Mouse (Mus musculus) heart, embryonic 13.5 days (tissue): Measurements from ENCODE around the gene Oosp1. TPM values are rescaled to one million over a fixed set of nuclear protein-coding genes. Genes with fewer than 3 reads are reported as not detected.

Experiments
- ATAC-seq: fragments of 200-750 bp; cut with Nextera tagmentation; 2 replicates; pipeline ENCODE4 v1.8.0; 2017; ENCODE audit warnings: moderate TSS enrichment; ENCODE audit not compliant: insufficient number of reproducible peaks, low FRiP score, low TSS enrichment; ENCODE audit errors: extremely low read depth
- H3K27ac ChIP-seq: fragments of 300-500 bp; sonication (generic); replicated peaks from 2 replicates; pipeline ENCODE4 v1.5.1; 2015; ENCODE audit warnings: moderate library complexity, mild to moderate bottlenecking, inconsistent platforms
- H3K27me3 ChIP-seq: fragments of 300-500 bp; sonication (generic); replicated peaks from 2 replicates; pipeline ENCODE4 v1.6.1; 2015; ENCODE audit warnings: mild to moderate bottlenecking, inconsistent platforms
- H3K36me3 ChIP-seq: fragments of 300-500 bp; sonication (generic); 2 replicates; pipeline ENCODE4 v1.6.1; 2015; ENCODE audit warnings: mild to moderate bottlenecking, inconsistent platforms
- H3K4me1 ChIP-seq: fragments of 300-500 bp; sonication (generic); 2 replicates; pipeline ENCODE4 v1.6.1; 2015; ENCODE audit warnings: inconsistent platforms
- H3K4me2 ChIP-seq: fragments of 300-500 bp; sonication (generic); 2 replicates; pipeline ENCODE4 v1.6.1; 2015; ENCODE audit warnings: inconsistent platforms, mild to moderate bottlenecking, moderate library complexity
- H3K4me3 ChIP-seq: fragments of 300-500 bp; sonication (generic); 2 replicates; pipeline ENCODE4 v1.5.1; 2015; ENCODE audit warnings: moderate library complexity, mild to moderate bottlenecking, inconsistent platforms
- H3K9ac ChIP-seq: fragments of 300-500 bp; sonication (generic); 2 replicates; pipeline ENCODE4 v1.6.1; 2015; ENCODE audit warnings: inconsistent platforms, mild to moderate bottlenecking, moderate library complexity
- H3K9me3 ChIP-seq: fragments of 300-500 bp; sonication (generic); 2 replicates; pipeline ENCODE4 v1.6.1; 2016; ENCODE audit warnings: inconsistent platforms
- WGBS: fragments of 180-500 bp; shearing (Covaris S2); methylation state at CpG from one replicate; pipeline ENCODE4 v1.1.7; 2015; ENCODE audit warnings: mixed read lengths; 5-methylcytosine and 5-hydroxymethylcytosine counted together
- polyA plus RNA-seq: library from polyadenylated mRNA; unstranded; fragments of >200 nt; fragmentation: Nextera tagmentation; extraction: Ambion mirVana; gene quantifications from 2 replicates; pipeline ENCODE4 v1.2.1, GENCODE M21; 2015

Oosp1 gene
- polyA plus RNA-seq, 1 experiment from 2014 or later: not detected

- H3K4me3 ChIP-seq: no peak within 1 kb of the TSS
- no peak within 1 kb of the TSS for H3K9ac ChIP-seq
- H3K4me2 ChIP-seq: no peak within 1 kb of the TSS
- no peaks in the 10 kb centered on the region for H3K9me3 ChIP-seq
- no peak within 1 kb of the TSS for H3K27ac ChIP-seq
- 72% methylated on average over 5 of the region's 5 CpGs for WGBS
- no peaks in the 10 kb centered on the region for H3K36me3 ChIP-seq
- no peak for ATAC-seq
- no peaks in the 10 kb centered on the region for H3K27me3 ChIP-seq
- no peaks in the 10 kb centered on the region for H3K4me1 ChIP-seq
Observed at GRCm38 (mm10) chr19:11660459-11660858, 30.5 kb downstream of the Oosp1 start, which contains the start of gene Oosp2. Gene Oosp2 (minus strand): TSS chr19:11660559.

DNA sequence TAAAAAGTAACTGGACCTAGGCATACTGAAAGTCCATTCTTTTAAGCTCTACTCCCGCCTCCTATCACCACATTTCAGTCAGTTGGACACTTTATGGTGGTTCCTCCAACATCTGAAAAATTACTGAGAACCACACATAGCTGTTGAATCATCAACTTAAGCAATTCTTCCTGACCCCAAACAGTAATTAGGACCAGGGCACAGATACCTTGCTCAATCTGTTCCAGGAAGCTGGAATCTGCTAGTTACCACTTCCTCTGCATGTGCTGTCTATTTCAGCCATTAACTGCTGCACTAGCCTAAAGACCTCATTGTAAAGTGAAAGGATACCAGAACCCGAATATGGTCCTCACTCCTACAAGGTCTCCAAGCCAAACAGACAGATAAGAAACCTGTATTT lies 31.8 kb downstream of the Oosp1 start:
- Histone ChIP-seq H3K36me3 (no peaks in the 10 kb centered on the region), H3K4me3 (no peak overlapping the region), H3K27ac (no peak overlapping the region), H3K4me1 (no peaks in the 10 kb centered on the region), H3K27me3 (no peaks in the 10 kb centered on the region), H3K4me2 (no peak overlapping the region), H3K9ac (no peak overlapping the region), H3K9me3 (no peaks in the 10 kb centered on the region)
- no peak for ATAC-seq
- WGBS: 53% methylated on average over 2 of the region's 2 CpGs

- Histone ChIP-seq H3K36me3 (no peaks in the 10 kb centered on the region), H3K4me2 (no peak overlapping the region), H3K9ac (no peak overlapping the region), H3K9me3 (no peaks in the 10 kb centered on the region), H3K4me1 (no peaks in the 10 kb centered on the region), H3K27ac (no peak overlapping the region), H3K4me3 (no peak overlapping the region), H3K27me3 (no peaks in the 10 kb centered on the region)
- WGBS: 71% methylated on average over 4 of the region's 4 CpGs
- no peak for ATAC-seq
Observed at GRCm38 (mm10) chr19:11649564-11649963, 41.4 kb downstream of the Oosp1 start.

DNA sequence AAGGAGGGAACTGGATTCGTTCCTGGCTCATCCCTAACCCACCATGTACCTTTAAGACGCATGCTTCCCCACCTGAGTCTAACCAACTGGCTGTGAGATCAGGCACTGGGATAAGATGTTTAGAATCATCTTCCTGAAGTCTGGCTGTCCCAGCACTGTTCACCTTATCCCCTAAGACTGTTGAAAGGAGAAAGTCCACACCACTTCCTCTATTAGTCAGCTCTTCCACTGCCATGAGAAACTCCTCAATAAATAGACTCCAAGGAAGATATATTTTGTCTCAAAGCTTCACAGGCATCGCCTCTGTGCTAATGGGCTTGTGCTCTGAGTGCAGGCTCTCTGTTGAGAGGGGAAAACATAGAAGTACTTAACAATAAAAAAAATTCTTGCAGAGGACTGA lies 44.8 kb downstream of the Oosp1 start:
- no peaks in the 10 kb centered on the region for H3K27me3 ChIP-seq
- H3K9ac ChIP-seq: no peak overlapping the region
- H3K4me1 ChIP-seq: no peaks in the 10 kb centered on the region
- H3K4me3 ChIP-seq: no peak overlapping the region
- no peak overlapping the region for H3K27ac ChIP-seq
- no peak overlapping the region for H3K4me2 ChIP-seq
- no peak for ATAC-seq
- WGBS: 63% methylated on average over 3 of the region's 3 CpGs
- H3K36me3 ChIP-seq: no peaks in the 10 kb centered on the region
- H3K9me3 ChIP-seq: no peaks in the 10 kb centered on the region

- ATAC-seq: no peak
- no peak within 1 kb of the TSS for H3K4me3 ChIP-seq
- WGBS: 72% methylated on average over 1 of the region's 1 CpGs
Observed at GRCm38 (mm10) chr19:11640732-11641131, 50.2 kb downstream of the Oosp1 start, which contains the start of gene Ms4a3. Gene Ms4a3 (minus strand): TSS chr19:11640851.

GRCm38 (mm10) chr19:11639038-11639437 lies 51.9 kb downstream of the Oosp1 start:
- no peak overlapping the region for H3K27ac ChIP-seq
- 59% methylated on average over 4 of the region's 4 CpGs for WGBS
- no peaks in the 10 kb centered on the region for H3K36me3 ChIP-seq
- H3K4me3 ChIP-seq: no peak overlapping the region
- no peaks in the 10 kb centered on the region for H3K4me1 ChIP-seq
- H3K4me2 ChIP-seq: no peak overlapping the region
- ATAC-seq: no peak
- H3K9me3 ChIP-seq: no peaks in the 10 kb centered on the region
- H3K9ac ChIP-seq: no peak overlapping the region
- no peaks in the 10 kb centered on the region for H3K27me3 ChIP-seq

More at GRCm38 (mm10) chr19:11640732-11641131, 50.2 kb downstream of the Oosp1 start, which contains the start of gene Ms4a3:
- Histone ChIP-seq H3K4me1 (no peaks in the 10 kb centered on the region), H3K4me2 (no peak within 1 kb of the TSS), H3K9me3 (no peaks in the 10 kb centered on the region), H3K36me3 (no peaks in the 10 kb centered on the region), H3K9ac (no peak within 1 kb of the TSS), H3K27me3 (no peaks in the 10 kb centered on the region), H3K27ac (no peak within 1 kb of the TSS)

- Histone ChIP-seq H3K27ac (no peak overlapping the region), H3K4me2 (no peak overlapping the region), H3K4me1 (no peaks in the 10 kb centered on the region), H3K9ac (no peak overlapping the region), H3K4me3 (no peak overlapping the region), H3K27me3 (no peaks in the 10 kb centered on the region), H3K36me3 (no peaks in the 10 kb centered on the region), H3K9me3 (no peaks in the 10 kb centered on the region)
- WGBS: 43% methylated on average over 5 of the region's 5 CpGs
- no peak for ATAC-seq
Observed at GRCm38 (mm10) chr19:11635572-11635971, 55.4 kb downstream of the Oosp1 start.

DNA sequence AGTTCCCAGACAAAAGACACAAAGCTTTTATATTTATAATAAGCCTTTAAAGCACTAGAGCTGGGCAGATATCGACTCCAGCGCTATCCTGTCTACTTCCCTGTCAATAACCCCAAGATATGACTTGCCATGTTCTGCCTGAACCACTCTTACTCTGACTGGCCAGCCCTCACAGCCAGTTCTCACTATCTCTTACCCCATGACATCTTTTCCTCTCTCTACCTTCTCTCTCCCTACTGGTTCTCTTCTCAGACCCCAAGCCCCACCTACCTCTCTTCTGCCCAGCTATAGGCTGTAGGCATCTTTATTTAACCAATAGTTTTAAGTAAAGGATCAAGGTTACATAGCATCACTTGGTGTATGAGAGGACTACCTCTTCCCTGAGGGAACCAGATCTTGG lies 56.6 kb downstream of the Oosp1 start:
- Histone ChIP-seq H3K4me3 (no peak overlapping the region), H3K36me3 (no peaks in the 10 kb centered on the region), H3K4me2 (no peak overlapping the region), H3K27me3 (no peaks in the 10 kb centered on the region), H3K27ac (no peak overlapping the region), H3K4me1 (no peaks in the 10 kb centered on the region), H3K9me3 (no peaks in the 10 kb centered on the region), H3K9ac (no peak overlapping the region)
- 54% methylated on average over 2 of the region's 2 CpGs for WGBS
- no peak for ATAC-seq

DNA sequence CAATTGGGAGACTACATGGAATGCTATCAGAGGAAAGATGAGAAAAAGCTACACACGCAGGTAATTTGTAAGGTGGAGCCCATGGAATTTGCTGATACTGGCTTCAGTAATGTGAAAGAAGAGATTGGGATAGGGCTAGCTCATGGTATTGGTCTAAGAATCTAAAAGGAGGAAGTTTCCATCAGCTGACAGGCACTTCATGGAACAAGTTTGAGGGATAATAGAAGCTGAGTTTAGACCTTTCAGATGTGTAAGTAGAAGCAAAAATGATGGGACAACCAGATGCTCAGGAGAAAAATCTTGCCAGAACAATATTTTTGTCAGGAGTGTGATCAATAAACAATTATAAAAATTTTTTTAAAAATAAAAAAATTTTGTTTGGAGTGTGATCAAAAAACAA lies 57.2 kb downstream of the Oosp1 start:
- WGBS: 66% methylated on average over 1 of the region's 1 CpGs
- no peak overlapping the region for H3K4me2 ChIP-seq
- H3K4me1 ChIP-seq: no peaks in the 10 kb centered on the region
- H3K27me3 ChIP-seq: no peaks in the 10 kb centered on the region
- H3K4me3 ChIP-seq: no peak overlapping the region
- no peak for ATAC-seq
- H3K36me3 ChIP-seq: no peaks in the 10 kb centered on the region
- no peak overlapping the region for H3K9ac ChIP-seq
- no peaks in the 10 kb centered on the region for H3K9me3 ChIP-seq
- H3K27ac ChIP-seq: no peak overlapping the region

DNA sequence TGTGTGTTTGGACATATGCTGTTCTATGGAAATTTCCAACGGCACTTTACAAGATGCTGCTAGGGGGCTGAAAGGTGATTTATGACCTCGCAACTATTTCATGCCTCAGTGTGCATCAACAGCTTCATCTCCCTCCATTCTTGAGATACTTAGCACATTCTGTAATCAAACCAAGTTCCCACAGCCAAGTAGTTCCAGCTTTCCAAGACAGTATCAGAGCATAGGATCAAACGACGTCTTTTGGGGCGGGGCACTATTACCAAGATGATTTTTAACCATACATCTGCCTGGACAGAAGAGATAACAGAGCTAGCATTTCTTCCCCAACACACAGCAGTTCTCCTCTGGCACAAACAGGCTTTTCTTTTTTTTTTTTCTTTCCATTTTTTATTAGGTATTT lies 65.7 kb downstream of the Oosp1 start:
- no peak for ATAC-seq
- Histone ChIP-seq H3K9ac (no peak overlapping the region), H3K4me3 (no peak overlapping the region), H3K4me1 (no peaks in the 10 kb centered on the region), H3K27me3 (no peaks in the 10 kb centered on the region), H3K36me3 (no peaks in the 10 kb centered on the region), H3K4me2 (no peak overlapping the region), H3K9me3 (no peaks in the 10 kb centered on the region), H3K27ac (no peak overlapping the region)
- 66% methylated on average over 5 of the region's 5 CpGs for WGBS

- no peak for ATAC-seq
- Histone ChIP-seq H3K27me3 (no peaks in the 10 kb centered on the region), H3K36me3 (no peaks in the 10 kb centered on the region), H3K4me2 (no peak overlapping the region), H3K27ac (no peak overlapping the region), H3K4me1 (no peaks in the 10 kb centered on the region), H3K9ac (no peak overlapping the region), H3K4me3 (no peak overlapping the region), H3K9me3 (no peaks in the 10 kb centered on the region)
Observed at GRCm38 (mm10) chr19:11624800-11625199, 66.2 kb downstream of the Oosp1 start.

DNA sequence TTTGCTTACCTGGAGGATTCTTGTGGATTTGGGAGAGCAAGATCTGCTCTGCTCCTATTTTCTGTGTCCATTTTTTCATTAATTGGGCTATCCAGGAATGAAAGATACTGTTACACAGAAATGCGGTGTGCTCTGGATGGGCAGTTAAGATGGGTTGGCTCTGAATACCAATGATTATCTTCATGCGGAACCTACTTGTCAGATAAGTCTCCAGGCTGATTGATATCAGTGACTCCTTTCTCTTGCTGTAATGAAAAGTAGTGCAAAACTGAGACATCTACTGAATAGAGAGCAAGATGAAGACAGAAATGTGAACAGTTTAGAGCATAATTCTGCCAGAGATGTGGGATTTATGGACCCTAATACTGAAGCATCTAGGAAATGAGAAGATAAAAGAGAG lies 67.4 kb downstream of the Oosp1 start, which contains the start of gene Ms4a2:
TSS of gene Ms4a2 (minus strand) at position 169 of the 400 bp plus-strand sequence.
- Histone ChIP-seq H3K4me3 (no peak within 1 kb of the TSS), H3K36me3 (no peaks in the 10 kb centered on the region), H3K9ac (no peak within 1 kb of the TSS), H3K27ac (no peak within 1 kb of the TSS), H3K27me3 (no peaks in the 10 kb centered on the region), H3K9me3 (no peaks in the 10 kb centered on the region), H3K4me2 (no peak within 1 kb of the TSS), H3K4me1 (no peaks in the 10 kb centered on the region)
- ATAC-seq: no peak
- WGBS: 75% methylated on average over 2 of the region's 2 CpGs
